Mouse (Mus musculus) skeletal muscle tissue, adult 2 months (tissue): Measurements from ENCODE around the gene Stx8.

Experiments
- DNase-seq: peaks from one replicate; pipeline ENCODE4 v3.0.0-alpha.2; 2012; ENCODE audit warnings: low read depth, low spot score

Stx8 gene

GRCm38 (mm10) chr11:67975252-67975651, 9.3 kb downstream of the Stx8 start:
- DNase-seq: no peak

GRCm38 (mm10) chr11:67983564-67983963, 17.6 kb downstream of the Stx8 start:
- no peak for DNase-seq

- DNase-seq: no peak
These were observed 25.2 kb downstream of the Stx8 start for GRCm38 (mm10) chr11:67991240-67991639.

GRCm38 (mm10) chr11:67995965-67996364, 30.0 kb downstream of the Stx8 start:
- no peak for DNase-seq

GRCm38 (mm10) chr11:67998905-67999304, 32.9 kb downstream of the Stx8 start:
- DNase-seq: no peak

GRCm38 (mm10) chr11:67999629-68000028, 33.6 kb downstream of the Stx8 start:
- no peak for DNase-seq

- peak; percentile 34 for DNase-seq
These were observed 38.2 kb downstream of the Stx8 start for GRCm38 (mm10) chr11:68004191-68004590.

- DNase-seq: no peak
These were observed 40.3 kb downstream of the Stx8 start for GRCm38 (mm10) chr11:68006216-68006789.

GRCm38 (mm10) chr11:68007645-68008044, 41.7 kb downstream of the Stx8 start:
- DNase-seq: no peak

GRCm38 (mm10) chr11:68009377-68009776, 43.4 kb downstream of the Stx8 start:
- no peak for DNase-seq

- DNase-seq: no peak
These were observed 46.2 kb downstream of the Stx8 start for GRCm38 (mm10) chr11:68012207-68012606.

- DNase-seq: no peak
These were observed 52.2 kb downstream of the Stx8 start for GRCm38 (mm10) chr11:68018191-68018590.

GRCm38 (mm10) chr11:68019156-68019555, 53.2 kb downstream of the Stx8 start:
- no peak for DNase-seq

- DNase-seq: no peak
These were observed 56.0 kb downstream of the Stx8 start for GRCm38 (mm10) chr11:68021976-68022375.

GRCm38 (mm10) chr11:68022895-68023294, 56.9 kb downstream of the Stx8 start:
- DNase-seq: no peak

GRCm38 (mm10) chr11:68023811-68024369, 57.9 kb downstream of the Stx8 start:
- DNase-seq: no peak

- no peak for DNase-seq
These were observed 60.6 kb downstream of the Stx8 start for GRCm38 (mm10) chr11:68026590-68026989.

GRCm38 (mm10) chr11:68029079-68029478, 63.1 kb downstream of the Stx8 start:
- no peak for DNase-seq

- DNase-seq: no peak
These were observed 63.9 kb downstream of the Stx8 start for GRCm38 (mm10) chr11:68029871-68030270.

GRCm38 (mm10) chr11:68030771-68031170, 64.8 kb downstream of the Stx8 start:
- peak; percentile 68 for DNase-seq

- no peak for DNase-seq
These were observed 66.5 kb downstream of the Stx8 start for GRCm38 (mm10) chr11:68032448-68032847.

GRCm38 (mm10) chr11:68033331-68033926, 67.4 kb downstream of the Stx8 start:
- no peak for DNase-seq

GRCm38 (mm10) chr11:68034422-68034821, 68.4 kb downstream of the Stx8 start:
- DNase-seq: no peak
